Mouse (Mus musculus): ENCODE results near the gene Megf11. TPM values are rescaled to one million over a fixed set of nuclear protein-coding genes. Genes with fewer than 3 reads are reported as not detected.

Megf11 gene
- total and polyA plus RNA-seq, 3 experiments: 0.08 to 0.93 TPM; not detected in 1

DNA sequence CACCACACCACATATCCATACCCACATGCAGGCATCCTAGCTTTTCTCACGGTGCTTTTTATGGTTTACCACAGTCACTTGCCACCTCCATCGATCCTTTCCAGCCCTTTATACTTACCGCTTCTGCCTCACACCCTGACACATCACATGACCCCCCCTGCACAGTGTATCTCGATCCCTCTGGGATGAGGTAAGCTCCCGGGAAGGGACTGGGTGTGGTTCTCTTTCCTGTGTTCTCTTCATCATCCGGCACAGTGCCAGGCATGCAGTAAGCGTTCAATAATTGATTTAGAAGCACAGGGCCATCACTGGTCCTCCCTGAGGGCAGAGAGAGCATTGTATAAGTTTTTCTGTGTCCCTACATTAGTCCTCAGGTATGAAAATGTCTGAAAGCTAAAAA, 15.6 kb upstream of the Megf11 start:
- Histone ChIP-seq H3K36me3 (ENCODE audit: control insufficient read depth in 1 of 2, insufficient read depth in 2 of 2, low read length in 2 of 2) (no peaks in the 10 kb centered on the region; a peak in 1 of 4 replicates), H3K27ac (ENCODE audit: control insufficient read depth, low read depth, low read length) (no peak overlapping the region)

DNA sequence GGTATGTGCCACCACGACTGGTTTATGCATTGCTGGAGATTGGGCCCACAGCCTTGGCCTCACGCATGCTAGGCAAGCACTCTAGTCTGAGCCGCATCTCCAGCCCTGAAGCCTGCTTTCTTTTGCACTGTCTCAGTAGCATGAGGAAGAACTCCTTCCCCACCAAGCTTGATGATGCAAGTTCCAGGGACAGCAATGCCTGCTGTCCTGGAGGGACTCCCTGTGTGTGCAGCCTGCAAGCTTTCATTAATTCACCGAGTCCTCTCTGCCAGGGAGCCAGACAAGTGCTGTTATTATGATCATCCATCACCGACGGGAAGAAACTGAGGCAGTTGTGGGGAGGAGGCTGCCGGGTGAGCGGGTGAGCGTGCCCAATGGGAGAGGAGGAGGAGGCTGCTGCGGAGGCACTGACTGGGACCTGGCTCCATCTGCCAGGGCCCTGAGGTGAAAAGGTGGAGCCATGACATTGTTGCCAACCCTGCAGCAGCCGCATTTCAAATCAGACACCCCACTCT, 14.1 kb upstream of the Megf11 start:
- H3K4me3 ChIP-seq (ENCODE audit: control insufficient read depth in 1 of 2, insufficient read depth in 1 of 2, low read depth in 2 of 2, low read length in 2 of 2): no peak overlapping the region
- H3K9me3 ChIP-seq (replicated peaks; ENCODE audit: insufficient read depth, low read length): no peaks in the 10 kb centered on the region
- H3K27me3 ChIP-seq (ENCODE audit: control insufficient read depth in 1 of 2, insufficient read depth in 2 of 2, low read length in 2 of 2): peaks cover 0 to 2% of the 10 kb centered on the region in 2 experiments; a peak in 3 of 4 replicates
- H3K27ac ChIP-seq (ENCODE audit: control insufficient read depth, low read depth, low read length): no peak overlapping the region
- no peak overlapping the region for H3K9ac ChIP-seq (ENCODE audit: control insufficient read depth, low read depth, low read length, poor library complexity, severe bottlenecking)
- no peaks in the 10 kb centered on the region for H3K4me1 ChIP-seq (ENCODE audit: control insufficient read depth in 1 of 2, insufficient read depth in 2 of 2, low read length in 2 of 2)
- no peak for TF ChIP-seq USF1 (IDR thresholded peaks at IDR 0.05; ENCODE audit: low read depth, low read length)
- no peak for TF ChIP-seq GATA1 (IDR thresholded peaks at IDR 0.05; ENCODE audit: low read depth, low read length)
- no peak for TF ChIP-seq BHLHE40 (IDR thresholded peaks at IDR 0.05; ENCODE audit: borderline replicate concordance, low read depth, low read length)
- TF ChIP-seq MYB (IDR thresholded peaks at IDR 0.05; ENCODE audit: low read depth, low read length): no peak
- no peak for TF ChIP-seq TAL1 (IDR thresholded peaks at IDR 0.05; ENCODE audit: low read length)
- no peak for TF ChIP-seq NRF1 (IDR thresholded peaks at IDR 0.05; ENCODE audit: insufficient read depth, low read depth, low read length, poor library complexity, severe bottlenecking)
- TF ChIP-seq POLR2A (IDR thresholded peaks at IDR 0.05; ENCODE audit: control insufficient read depth in 1 of 2, insufficient read depth in 1 of 2, low read depth in 1 of 2, low read length in 2 of 2, poor library complexity in 1 of 2): no peak
- TF ChIP-seq MAZ (IDR thresholded peaks at IDR 0.05; ENCODE audit: low read depth, low read length): no peak
- TF ChIP-seq CTCF (IDR thresholded peaks at IDR 0.05 in 2 of 3, conservative IDR thresholded peaks at IDR 0.05 in 1 of 3; ENCODE audit: control insufficient read depth in 1 of 3, insufficient read depth in 1 of 3, low read depth in 2 of 3, low read length in 3 of 3, poor library complexity in 1 of 3, severe bottlenecking in 1 of 3): no peak
- no peak for TF ChIP-seq TBP (IDR thresholded peaks at IDR 0.05; ENCODE audit: low read depth, low read length)
- no peak for TF ChIP-seq RAD21 (IDR thresholded peaks at IDR 0.05; ENCODE audit: low read depth, low read length)
- TF ChIP-seq MXI1 (IDR thresholded peaks at IDR 0.05; ENCODE audit: low read depth, low read length): no peak
- TF ChIP-seq CHD1 (IDR thresholded peaks at IDR 0.05; ENCODE audit: low read depth, low read length): no peak
- no peaks in the 10 kb centered on the region for H3K79me2 ChIP-seq (ENCODE audit: control insufficient read depth, insufficient read depth, low read length, poor library complexity)
- DNase-seq (ENCODE audit: low read depth, low spot score): no peak
- H3K36me3 ChIP-seq (ENCODE audit: control insufficient read depth in 1 of 2, insufficient read depth in 2 of 2, low read length in 2 of 2): no peaks in the 10 kb centered on the region

More for the DNA sequence above, 15.6 kb upstream of the Megf11 start:
- H3K9ac ChIP-seq (ENCODE audit: control insufficient read depth, low read depth, low read length, poor library complexity, severe bottlenecking): no peak overlapping the region
- no peak overlapping the region for H3K4me3 ChIP-seq (ENCODE audit: control insufficient read depth in 1 of 2, insufficient read depth in 1 of 2, low read depth in 2 of 2, low read length in 2 of 2)
- no peak for TF ChIP-seq ZMIZ1 (IDR thresholded peaks at IDR 0.05; ENCODE audit: low read depth, low read length)
- TF ChIP-seq JUND (IDR thresholded peaks at IDR 0.05; ENCODE audit: low read depth, low read length): no peak
- no peak for TF ChIP-seq TBP (IDR thresholded peaks at IDR 0.05; ENCODE audit: low read depth, low read length)
- TF ChIP-seq ELF1 (IDR thresholded peaks at IDR 0.05; ENCODE audit: low read depth, low read length): no peak
- no peaks in the 10 kb centered on the region; a peak in 3 of 4 replicates for H3K27me3 ChIP-seq (ENCODE audit: control insufficient read depth in 1 of 2, insufficient read depth in 2 of 2, low read length in 2 of 2)
- no peak for DNase-seq (ENCODE audit: low read depth, low spot score)
- no peaks in the 10 kb centered on the region for H3K79me2 ChIP-seq (ENCODE audit: control insufficient read depth, insufficient read depth, low read length, poor library complexity)
- peaks cover 0 to 3% of the 10 kb centered on the region in 2 experiments; a peak in 1 of 4 replicates for H3K4me1 ChIP-seq (ENCODE audit: control insufficient read depth in 1 of 2, insufficient read depth in 2 of 2, low read length in 2 of 2)
- H3K9me3 ChIP-seq (replicated peaks; ENCODE audit: insufficient read depth, low read length): no peaks in the 10 kb centered on the region
